ENCODE assay signal across 34 mouse cellular contexts in the genomic region with DNA sequence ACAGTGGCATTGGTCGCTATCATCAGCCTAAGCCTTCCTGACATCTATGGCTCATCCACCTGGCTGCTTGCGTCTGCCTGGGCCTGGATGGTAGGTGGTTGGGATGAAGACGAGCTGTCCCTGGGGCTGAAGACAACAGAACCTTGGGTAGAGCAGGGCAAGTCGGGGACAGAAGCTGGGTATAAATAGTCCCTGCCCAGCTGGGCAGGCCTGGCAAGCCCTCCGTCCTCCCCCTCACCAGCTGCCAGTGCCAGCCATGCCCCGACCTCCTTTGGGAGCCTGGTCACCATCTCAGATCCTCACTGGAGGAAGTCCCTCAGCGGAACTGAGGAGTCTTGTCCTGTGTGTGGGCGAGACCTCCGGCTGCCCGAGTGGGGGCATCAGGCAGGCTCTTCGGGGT. TPM values are rescaled to one million over a fixed set of nuclear protein-coding genes. Genes with fewer than 3 reads are reported as not detected.
DNase-seq lines count a peak whose midpoint lies in the region; ATAC-seq lines count a peak whose summit lies in the region.
"Had no signal": no experiment of that assay in that cellular context is flagged by ENCODE, and none has a peak within 500 bp of the region (broad histone marks: within the 10 kb centered on the region; RNA-seq: fewer than 3 reads in every experiment).

No protein-coding gene starts in this region.

- H3K27ac ChIP-seq in intestine, embryonic 16.5 days (ENCODE audit: low read length): no peak overlapping the region
- no peak overlapping the region for H3K27ac ChIP-seq in forebrain, embryonic 11.5 days (ENCODE audit: low read depth, low read length)
- H3K27ac ChIP-seq: heart, adult 2 months; heart, embryonic 13.5 days; limb, embryonic 12.5 days; liver, embryonic 15.5 days; neural tube, embryonic 15.5 days; stomach, postnatal 0 days had no signal

- H3K4me2 ChIP-seq in intestine, embryonic 16.5 days (ENCODE audit: low read depth, low read length): no peak overlapping the region
- no peak overlapping the region for H3K4me2 ChIP-seq in forebrain, embryonic 11.5 days (ENCODE audit: low read depth, low read length, severe bottlenecking)
- H3K4me2 ChIP-seq: heart, embryonic 13.5 days; limb, embryonic 12.5 days; liver, embryonic 15.5 days; lung, embryonic 14.5 days; neural tube, embryonic 15.5 days had no signal

- no peak overlapping the region for H3K4me3 ChIP-seq in intestine, embryonic 16.5 days (ENCODE audit: low read length)
- H3K4me3 ChIP-seq in forebrain, embryonic 11.5 days (ENCODE audit: low read depth, low read length): no peak overlapping the region
- H3K4me3 ChIP-seq: heart, adult 2 months; heart, embryonic 13.5 days; limb, embryonic 12.5 days; liver, embryonic 15.5 days; neural tube, embryonic 15.5 days had no signal

- peaks cover 8% of the 10 kb centered on the region for H3K9me3 ChIP-seq in intestine, embryonic 16.5 days (ENCODE audit: control insufficient read depth, low read length)
- H3K9me3 ChIP-seq in forebrain, embryonic 11.5 days (ENCODE audit: control insufficient read depth, low read length): no peaks in the 10 kb centered on the region; the same call in 1 of the 2 replicates
- H3K9me3 ChIP-seq: liver, embryonic 15.5 days; neural tube, embryonic 15.5 days had no signal

- H3K9ac ChIP-seq in intestine, embryonic 16.5 days (ENCODE audit: low read depth, low read length): no peak overlapping the region
- H3K9ac ChIP-seq in forebrain, embryonic 11.5 days (ENCODE audit: low read length): no peak overlapping the region
- H3K9ac ChIP-seq: heart, embryonic 13.5 days; limb, embryonic 12.5 days; liver, embryonic 15.5 days; lung, embryonic 14.5 days; neural tube, embryonic 15.5 days had no signal

- intact Hi-C loops in left cerebral cortex, postnatal 4 days (cut with DNase I): no loop called here

- no peak for ATAC-seq in intestine, embryonic 16.5 days
- no peak for ATAC-seq in forebrain, embryonic 11.5 days (replicated peaks; ENCODE audit: low FRiP score)
- ATAC-seq: forebrain, embryonic 14.5 days; intestine, postnatal 0 days; Patski had no signal

- 84% methylated on average over 11 of the region's 11 CpGs for WGBS in intestine, embryonic 16.5 days
- 86% methylated on average over 11 of the region's 11 CpGs for WGBS in forebrain, embryonic 11.5 days

- peak; percentile 60 for DNase-seq in left cerebral cortex, postnatal 4 days
- DNase-seq in left cerebral cortex, adult 11 months (ENCODE audit: low spot score): no peak
- DNase-seq in cerebellum, adult 8-10 months: peak; percentile 48
- DNase-seq in cerebellum, postnatal 25 days: peak; percentile 48 to 61
- no peak for DNase-seq in retina, embryonic 14.5 days (ENCODE audit: low spot score)
- no peak for DNase-seq in forebrain, embryonic 11.5 days (ENCODE audit: low spot score)
- DNase-seq: adrenal gland, postnatal 10 days; gastrocnemius, postnatal 25 days; heart, adult 2 months; heart, postnatal 10 days; kidney, adult 9 months; kidney, postnatal 10 days; layer of hippocampus, adult 9-11 months; lung, embryonic 14.5 days; lung, postnatal 14 days; midbrain, embryonic 14.5 days; right cerebral cortex, adult 18-20 months; thymus, adult 2 months; thymus, postnatal 36 days had no signal

- H3K4me1 ChIP-seq in intestine, embryonic 16.5 days (ENCODE audit: control insufficient read depth, insufficient read depth, low read length): peaks cover 2% of the 10 kb centered on the region; the same call in 1 of the 2 replicates
- H3K4me1 ChIP-seq in forebrain, embryonic 11.5 days (replicated peaks; ENCODE audit: control insufficient read depth, insufficient read depth, low read length): peaks cover 11% of the 10 kb centered on the region; the same call in 1 of the 2 replicates
- H3K4me1 ChIP-seq: liver, embryonic 15.5 days had no signal

- peaks cover 22% of the 10 kb centered on the region for H3K27me3 ChIP-seq in intestine, embryonic 16.5 days (replicated peaks; ENCODE audit: control insufficient read depth, insufficient read depth, low read length)
- H3K27me3 ChIP-seq in forebrain, embryonic 11.5 days (ENCODE audit: control insufficient read depth, insufficient read depth, low read length): peaks cover 21% of the 10 kb centered on the region

- H3K36me3 ChIP-seq in intestine, embryonic 16.5 days (ENCODE audit: control insufficient read depth, insufficient read depth, low read length): no peaks in the 10 kb centered on the region
- no peaks in the 10 kb centered on the region for H3K36me3 ChIP-seq in forebrain, embryonic 11.5 days (ENCODE audit: control insufficient read depth, insufficient read depth, low read length)
- H3K36me3 ChIP-seq: heart, embryonic 13.5 days; limb, embryonic 12.5 days; liver, embryonic 15.5 days; neural tube, embryonic 15.5 days had no signal

RNA-seq across cellular contexts. Expression of a gene that starts 30.2 kb away (rescaled TPM):
- 1 to 10 TPM; 2.5 to 2.8 TPM for total RNA-seq in left cerebral cortex, postnatal 4 days (2021)
- 0.39 and 0.51 TPM in 2 replicates for polyA plus RNA-seq in intestine, embryonic 16.5 days (2015; fragmentation: Nextera tagmentation; extraction: Ambion mirVana)
- polyA plus RNA-seq in forebrain, embryonic 11.5 days (2014; fragmentation: Nextera tagmentation; extraction: Ambion mirVana): 5.7 and 6.2 TPM in 2 replicates
- total RNA-seq: common myeloid progenitor, adult 5-6 weeks; gastrocnemius, adult 18-20 months; gastrocnemius, postnatal 25 days; heart, adult 2 months; heart, postnatal 10 days; hematopoietic stem cell, adult 5-6 weeks; liver, adult 2 months; MEL; monocyte, adult 5-6 weeks had no signal
- polyA plus RNA-seq: heart, adult 2 months; heart, embryonic 13.5 days; liver, adult 2 months; liver, embryonic 15.5 days; Patski had no signal

RNA-seq across cellular contexts. Expression of a gene that starts 54.5 kb away (rescaled TPM):
- total RNA-seq in left cerebral cortex, postnatal 4 days (2021): not detected
- 0.05 and 0.06 TPM in 2 replicates for polyA plus RNA-seq in intestine, embryonic 16.5 days (2015; fragmentation: Nextera tagmentation; extraction: Ambion mirVana)
- 0.49 and 0.87 TPM in 2 replicates for polyA plus RNA-seq in forebrain, embryonic 11.5 days (2014; fragmentation: Nextera tagmentation; extraction: Ambion mirVana)
- total RNA-seq: common myeloid progenitor, adult 5-6 weeks; hematopoietic stem cell, adult 5-6 weeks; MEL; monocyte, adult 5-6 weeks had no signal
- polyA plus RNA-seq: lung, embryonic 14.5 days; Patski; stomach, postnatal 0 days had no signal

Comparison
In these comparisons a context has a peak if more than half of its experiments do, and no peak if none do; other contexts are left out.
1. DNase-seq: peak in left cerebral cortex, postnatal 4 days (single experiment), cerebellum, adult 8-10 months (single experiment) and cerebellum, postnatal 25 days (2 of 2); none in left cerebral cortex, adult 11 months (single experiment), retina, embryonic 14.5 days (single experiment) and forebrain, embryonic 11.5 days (single experiment).